Mouse (Mus musculus) MEL (cell line): Measurements from ENCODE around the gene Ank2. TPM values are rescaled to one million over a fixed set of nuclear protein-coding genes. Genes with fewer than 3 reads are reported as not detected.
A peak's percentile ranks its signal among the peaks of the same experiment; 100 is the strongest.

Source experiments
- DNase-seq: peaks from one replicate; pipeline ENCODE4 v3.0.0; 2011; ENCODE audit warnings: low read depth, low spot score
- H3K27ac ChIP-seq: 2 replicates; pipeline ENCODE4 v1.5.1; 2012; ENCODE audit warnings: low read depth, mild to moderate bottlenecking, control low read depth, low read length, moderate library complexity; ENCODE audit not compliant: control insufficient read depth
- H3K27me3 ChIP-seq, 2 experiments: fragments of 150-350 bp in 1 of 2; sonication (generic) in 1 of 2; 2 replicates each; pipeline ENCODE4 v1.6.1; 2012; ENCODE audit warnings: low read length in 2 of 2, mild to moderate bottlenecking in 2 of 2, improper control_type of control experiment in 1 of 2, moderate library complexity in 1 of 2; ENCODE audit not compliant: insufficient read depth in 2 of 2, control insufficient read depth in 1 of 2
- H3K36me3 ChIP-seq, 2 experiments: 2 replicates each; pipeline ENCODE4 v1.6.1; 2012 to 2014; ENCODE audit warnings: low read length in 2 of 2, improper control_type of control experiment in 1 of 2, inconsistent platforms in 1 of 2, mild to moderate bottlenecking in 1 of 2; ENCODE audit not compliant: insufficient read depth in 2 of 2, control insufficient read depth in 1 of 2
- H3K4me1 ChIP-seq, 2 experiments: fragments of 150-350 bp in 1 of 2; sonication (generic) in 1 of 2; 2 replicates each; pipeline ENCODE4 v1.6.1; 2012; ENCODE audit warnings: low read length in 2 of 2, improper control_type of control experiment in 1 of 2, mild to moderate bottlenecking in 1 of 2; ENCODE audit not compliant: insufficient read depth in 2 of 2, control insufficient read depth in 1 of 2
- H3K4me3 ChIP-seq, 2 experiments: fragments of 150-350 bp in 1 of 2; sonication (generic) in 1 of 2; 2 replicates each; pipeline ENCODE4 v1.5.1; 2012; ENCODE audit warnings: low read depth in 2 of 2, low read length in 2 of 2, mild to moderate bottlenecking in 2 of 2, moderate library complexity in 2 of 2, control low read depth in 1 of 2, improper control_type of control experiment in 1 of 2; ENCODE audit not compliant: control insufficient read depth in 1 of 2, insufficient read depth in 1 of 2
- H3K79me2 ChIP-seq: 2 replicates; pipeline ENCODE4 v1.6.1; 2012; ENCODE audit warnings: mild to moderate bottlenecking, low read length, moderate library complexity; ENCODE audit not compliant: control insufficient read depth, poor library complexity, insufficient read depth
- H3K9ac ChIP-seq: 2 replicates; pipeline ENCODE4 v1.6.1; 2012; ENCODE audit warnings: low read depth, mild to moderate bottlenecking, control low read depth, low read length, moderate library complexity; ENCODE audit not compliant: control insufficient read depth, poor library complexity, severe bottlenecking
- H3K9me3 ChIP-seq: fragments of 150-350 bp; sonication (generic); replicated peaks from 2 replicates; pipeline ENCODE4 v1.6.1; 2012; ENCODE audit warnings: mild to moderate bottlenecking, low read length, improper control_type of control experiment, moderate library complexity; ENCODE audit not compliant: insufficient read depth
- BHLHE40 ChIP-seq: IDR thresholded peaks from 2 replicates; pipeline ENCODE4 v1.6.1; 2012; ENCODE audit warnings: low read depth, mild to moderate bottlenecking, inconsistent platforms, low read length, improper control_type of control experiment, borderline replicate concordance
- CTCF ChIP-seq, 3 experiments: IDR thresholded peaks in 2 of 3; conservative IDR thresholded peaks in 1 of 3; 2 replicates each; pipeline ENCODE4 v1.5.1; 2011 to 2012; ENCODE audit warnings: low read length in 3 of 3, low read depth in 2 of 3, mild to moderate bottlenecking in 2 of 3, improper control_type of control experiment in 1 of 3, inconsistent platforms in 1 of 3, mixed read lengths in 1 of 3, moderate library complexity in 1 of 3; ENCODE audit not compliant: control insufficient read depth in 1 of 3, insufficient read depth in 1 of 3, poor library complexity in 1 of 3, severe bottlenecking in 1 of 3
- E2F4 ChIP-seq: IDR thresholded peaks from 2 replicates; pipeline ENCODE4 v1.6.1; 2011; ENCODE audit warnings: low read depth, low read length, improper control_type of control experiment, borderline replicate concordance
- ELF1 ChIP-seq: IDR thresholded peaks from 2 replicates; pipeline ENCODE4 v1.6.1; 2014; ENCODE audit warnings: low read depth, mild to moderate bottlenecking, inconsistent platforms, low read length, improper control_type of control experiment, moderate library complexity
- EP300 ChIP-seq, 2 experiments: IDR thresholded peaks; 2 replicates each; pipeline ENCODE4 v1.6.1; 2011; ENCODE audit warnings: improper control_type of control experiment in 2 of 2, low read length in 2 of 2, low read depth in 1 of 2, mild to moderate bottlenecking in 1 of 2
- ETS1 ChIP-seq: IDR thresholded peaks from 2 replicates; pipeline ENCODE4 v1.6.1; 2012; ENCODE audit warnings: low read depth, mild to moderate bottlenecking, inconsistent platforms, low read length, improper control_type of control experiment, moderate library complexity
- GATA1 ChIP-seq: IDR thresholded peaks from 2 replicates; pipeline ENCODE4 v1.6.1; 2011; ENCODE audit warnings: low read depth, low read length, improper control_type of control experiment
- MEF2A ChIP-seq: IDR thresholded peaks from 2 replicates; pipeline ENCODE4 v1.6.1; 2014; ENCODE audit warnings: low read depth, mild to moderate bottlenecking, inconsistent platforms, low read length, improper control_type of control experiment; ENCODE audit not compliant: poor library complexity, insufficient replicate concordance, severe bottlenecking; ENCODE audit errors: extremely low read depth
- MXI1 ChIP-seq: IDR thresholded peaks from 2 replicates; pipeline ENCODE4 v1.6.1; 2011; ENCODE audit warnings: mild to moderate bottlenecking, low read depth, low read length, improper control_type of control experiment
- MYB ChIP-seq: IDR thresholded peaks from 2 replicates; pipeline ENCODE4 v1.6.1; 2011; ENCODE audit warnings: mild to moderate bottlenecking, low read depth, low read length, improper control_type of control experiment
- MYC ChIP-seq: IDR thresholded peaks from 2 replicates; pipeline ENCODE4 v1.6.1; 2011; ENCODE audit warnings: low read depth, mild to moderate bottlenecking, low read length, improper control_type of control experiment, moderate library complexity
- NELFE ChIP-seq: IDR thresholded peaks from 2 replicates; pipeline ENCODE4 v1.6.1; 2011; ENCODE audit warnings: low read depth, low read length, improper control_type of control experiment
- NRF1 ChIP-seq: IDR thresholded peaks from 2 replicates; pipeline ENCODE4 v1.6.1; 2014; ENCODE audit warnings: low read depth, mild to moderate bottlenecking, inconsistent platforms, low read length, improper control_type of control experiment, moderate library complexity; ENCODE audit not compliant: poor library complexity, insufficient read depth, severe bottlenecking
- POLR2A ChIP-seq, 2 experiments: IDR thresholded peaks; 2 replicates each; pipeline ENCODE4 v1.6.1; 2011 to 2012; ENCODE audit warnings: low read length in 2 of 2, mild to moderate bottlenecking in 2 of 2, control low read depth in 1 of 2, improper control_type of control experiment in 1 of 2, low read depth in 1 of 2, moderate library complexity in 1 of 2; ENCODE audit not compliant: control insufficient read depth in 1 of 2, insufficient read depth in 1 of 2, poor library complexity in 1 of 2
- POLR2AphosphoS2 ChIP-seq: IDR thresholded peaks from 2 replicates; pipeline ENCODE4 v1.6.1; 2011; ENCODE audit warnings: low read length, improper control_type of control experiment
- RAD21 ChIP-seq: IDR thresholded peaks from 2 replicates; pipeline ENCODE4 v1.6.1; 2011; ENCODE audit warnings: mild to moderate bottlenecking, low read depth, low read length, improper control_type of control experiment
- RCOR1 ChIP-seq: IDR thresholded peaks from 2 replicates; pipeline ENCODE4 v1.6.1; 2012; ENCODE audit warnings: low read depth, mild to moderate bottlenecking, inconsistent platforms, low read length, improper control_type of control experiment
- SIN3A ChIP-seq: IDR thresholded peaks from 2 replicates; pipeline ENCODE4 v1.6.1; 2012; ENCODE audit warnings: low read length, improper control_type of control experiment, inconsistent platforms
- SMC3 ChIP-seq: IDR thresholded peaks from 2 replicates; pipeline ENCODE4 v1.6.1; 2011; ENCODE audit warnings: low read depth, low read length, improper control_type of control experiment
- TBP ChIP-seq: IDR thresholded peaks from 2 replicates; pipeline ENCODE4 v1.8.0; 2011; ENCODE audit warnings: low read depth, low read length, improper control_type of control experiment
- TCF12 ChIP-seq: IDR thresholded peaks from 2 replicates; pipeline ENCODE4 v1.6.1; 2014; ENCODE audit warnings: low read depth, mild to moderate bottlenecking, inconsistent platforms, low read length, improper control_type of control experiment, moderate library complexity
- UBTF ChIP-seq: IDR thresholded peaks from 2 replicates; pipeline ENCODE4 v1.6.1; 2012; ENCODE audit warnings: low read depth, mild to moderate bottlenecking, inconsistent platforms, low read length, improper control_type of control experiment, moderate library complexity, borderline replicate concordance; ENCODE audit not compliant: insufficient read depth
- USF2 ChIP-seq, 2 experiments: IDR thresholded peaks; 2 replicates each; pipeline ENCODE4 v1.6.1; 2011 to 2012; ENCODE audit warnings: improper control_type of control experiment in 2 of 2, low read length in 2 of 2, borderline replicate concordance in 1 of 2, inconsistent platforms in 1 of 2, low read depth in 1 of 2, mild to moderate bottlenecking in 1 of 2; ENCODE audit not compliant: insufficient read depth in 1 of 2
- ZC3H11A ChIP-seq: IDR thresholded peaks from 2 replicates; pipeline ENCODE4 v1.6.1; 2012; ENCODE audit warnings: low read depth, mild to moderate bottlenecking, inconsistent platforms, low read length, improper control_type of control experiment
- ZKSCAN1 ChIP-seq: IDR thresholded peaks from 2 replicates; pipeline ENCODE4 v1.6.1; 2012; ENCODE audit warnings: low read depth, mild to moderate bottlenecking, inconsistent platforms, low read length, improper control_type of control experiment, moderate library complexity
- ZMIZ1 ChIP-seq: IDR thresholded peaks from 2 replicates; pipeline ENCODE4 v1.6.1; 2012; ENCODE audit warnings: low read depth, mild to moderate bottlenecking, inconsistent platforms, low read length, improper control_type of control experiment, moderate library complexity
- ZNF384 ChIP-seq: IDR thresholded peaks from 2 replicates; pipeline ENCODE4 v1.6.1; 2012; ENCODE audit warnings: low read depth, mild to moderate bottlenecking, inconsistent platforms, low read length, improper control_type of control experiment
- polyA plus RNA-seq, 2 experiments: library from polyadenylated mRNA; stranded (reverse) in 1 of 2; unstranded in 1 of 2; fragments of >175 nt in 1 of 2; fragments of >200 nt in 1 of 2; gene quantifications; 2 replicates each; pipeline versions ENCODE4 v1.2.1 to v1.2.4; 2012; ENCODE audit warnings: low replicate concordance in 2 of 2, low read depth in 1 of 2; ENCODE audit not compliant: insufficient read length in 2 of 2, insufficient read depth in 1 of 2, missing spikeins in 1 of 2
- total RNA-seq: library from RNA; depleted of rRNA; stranded (reverse); fragments of 300-350 nt; gene quantifications from 2 replicates; pipeline ENCODE4 v1.2.3, GENCODE M21; 2012

Ank2 gene
- total and polyA plus RNA-seq, 3 experiments = 2.7 to 4.5 TPM; not detected in 1

GRCm38 (mm10) chr3:127183998-127184753, 315.0 kb downstream of the Ank2 start:
- Histone ChIP-seq H3K4me3 (no peak overlapping the region), H3K27ac (no peak overlapping the region), H3K27me3 (no peaks in the 10 kb centered on the region), H3K79me2 (no peaks in the 10 kb centered on the region), H3K9ac (no peak overlapping the region), H3K4me1 (no peaks in the 10 kb centered on the region), H3K9me3 (no peaks in the 10 kb centered on the region), H3K36me3 (peaks cover 0 to 3% of the 10 kb centered on the region in 2 experiments; a peak in 1 of 4 replicates)
- DNase-seq = peak; percentile 69
- TF ChIP-seq MXI1 (no peak), MEF2A (no peak), ETS1 (no peak), SIN3A (no peak), RAD21 (peak; percentile 71), TBP (no peak), ZKSCAN1 (no peak), GATA1 (no peak), UBTF (no peak), CTCF (IDR thresholded peaks at IDR 0.05 in 2 of 3, conservative IDR thresholded peaks at IDR 0.05 in 1 of 3; ENCODE audit: control insufficient read depth in 1 of 3, insufficient read depth in 1 of 3, low read depth in 2 of 3, low read length in 3 of 3, poor library complexity in 1 of 3, severe bottlenecking in 1 of 3) (peak; percentile 74 to 84 (median 83)), BHLHE40 (no peak), RCOR1 (no peak), ZC3H11A (peak; percentile 22; the same call in 1 of the 2 replicates), TCF12 (no peak), POLR2A (IDR thresholded peaks at IDR 0.05; ENCODE audit: control insufficient read depth in 1 of 2, insufficient read depth in 1 of 2, low read depth in 1 of 2, low read length in 2 of 2, poor library complexity in 1 of 2) (no peak), MYC (no peak), E2F4 (no peak), SMC3 (peak; percentile 71), ZNF384 (no peak), USF2 (IDR thresholded peaks at IDR 0.05; ENCODE audit: borderline replicate concordance in 1 of 2, insufficient read depth in 1 of 2, low read depth in 1 of 2, low read length in 2 of 2) (no peak), ELF1 (no peak), MYB (no peak), POLR2AphosphoS2 (no peak), NRF1 (no peak), ZMIZ1 (no peak), NELFE (no peak), EP300 (IDR thresholded peaks at IDR 0.05; ENCODE audit: low read depth in 1 of 2, low read length in 2 of 2) (no peak)
